ENCODE assay signal across 27 mouse cellular contexts in the genomic region with DNA sequence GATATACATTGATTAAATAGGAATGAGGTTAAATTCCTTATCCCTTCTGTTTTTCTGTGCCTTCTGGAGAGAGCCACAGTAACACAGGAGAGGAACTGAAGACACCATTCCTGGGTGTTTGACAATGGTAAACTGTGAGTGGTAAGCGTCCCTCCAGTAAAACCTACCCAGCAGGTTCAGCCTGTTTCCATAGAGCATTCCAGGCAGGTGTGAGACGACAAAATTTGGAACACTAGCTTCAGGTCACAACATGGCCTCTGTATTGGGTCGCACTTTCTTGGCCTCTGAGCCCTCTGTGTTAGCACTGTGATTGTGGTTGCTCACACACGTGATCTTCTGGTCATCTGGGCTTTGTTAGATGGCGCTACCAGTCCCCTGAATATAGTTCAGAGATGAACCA.
DNase-seq lines count a peak whose midpoint lies in the region; ATAC-seq and TF ChIP-seq lines count a peak whose summit lies in the region.
"Had no signal": no experiment of that assay in that cellular context is flagged by ENCODE, and none has a peak within 500 bp of the region (broad histone marks: within the 10 kb centered on the region; RNA-seq: fewer than 3 reads in every experiment).

No protein-coding gene starts in this region.

- no peak for ATAC-seq in kidney, embryonic 15.5 days (replicated peaks; ENCODE audit: low FRiP score)
- no peak for ATAC-seq in lung, embryonic 14.5 days (ENCODE audit: insufficient read depth)
- no peak for ATAC-seq in embryonic facial prominence, embryonic 13.5 days (ENCODE audit: insufficient number of reproducible peaks, insufficient read depth, low FRiP score, low TSS enrichment, low read depth)
- ATAC-seq: forebrain, embryonic 15.5 days; midbrain, embryonic 16.5 days had no signal

- no peak overlapping the region for H3K27ac ChIP-seq in kidney, embryonic 15.5 days
- no peak overlapping the region for H3K27ac ChIP-seq in lung, embryonic 14.5 days (ENCODE audit: low read depth)
- no peak overlapping the region for H3K27ac ChIP-seq in embryonic facial prominence, embryonic 10.5 days (replicated peaks)
- 0 out of 2 replicates have a peak overlapping the region, but pooled peaks have one; percentile 16 for H3K27ac ChIP-seq in embryonic facial prominence, embryonic 13.5 days
- H3K27ac ChIP-seq: embryonic facial prominence, embryonic 15.5 days; forebrain, embryonic 15.5 days; heart, adult 2 months; heart, embryonic 13.5 days; hindbrain, embryonic 12.5 days; limb, embryonic 15.5 days; liver, embryonic 14.5 days; midbrain, embryonic 10.5 days had no signal

- no peak overlapping the region for H3K9ac ChIP-seq in kidney, embryonic 15.5 days
- H3K9ac ChIP-seq in lung, embryonic 14.5 days: no peak overlapping the region
- H3K9ac ChIP-seq in embryonic facial prominence, embryonic 13.5 days: no peak overlapping the region
- H3K9ac ChIP-seq: embryonic facial prominence, embryonic 15.5 days; forebrain, embryonic 15.5 days; heart, embryonic 13.5 days; hindbrain, embryonic 12.5 days; limb, embryonic 15.5 days; liver, embryonic 14.5 days had no signal

- WGBS in kidney, embryonic 15.5 days: 74% methylated on average over 5 of the region's 5 CpGs
- 57% methylated on average over 5 of the region's 5 CpGs for WGBS in lung, embryonic 14.5 days
- WGBS in embryonic facial prominence, embryonic 10.5 days: 78% methylated on average over 5 of the region's 5 CpGs
- WGBS in embryonic facial prominence, embryonic 13.5 days: 72% methylated on average over 5 of the region's 5 CpGs

- H3K4me3 ChIP-seq in kidney, embryonic 15.5 days (replicated peaks): no peak overlapping the region
- no peak overlapping the region for H3K4me3 ChIP-seq in lung, embryonic 14.5 days (ENCODE audit: low read depth, low read length)
- H3K4me3 ChIP-seq in embryonic facial prominence, embryonic 10.5 days: no peak overlapping the region
- no peak overlapping the region for H3K4me3 ChIP-seq in embryonic facial prominence, embryonic 13.5 days
- H3K4me3 ChIP-seq: embryonic facial prominence, embryonic 15.5 days; forebrain, embryonic 15.5 days; heart, adult 2 months; heart, embryonic 13.5 days; hindbrain, embryonic 12.5 days; limb, embryonic 15.5 days; midbrain, embryonic 10.5 days; myocyte had no signal

- no peaks in the 10 kb centered on the region for H3K9me3 ChIP-seq in kidney, embryonic 15.5 days (replicated peaks)
- H3K9me3 ChIP-seq in lung, embryonic 14.5 days (ENCODE audit: low read depth, low read length): no peaks in the 10 kb centered on the region
- 0 out of 2 replicates have a peak, but pooled peaks cover 2% of the 10 kb centered on the region for H3K9me3 ChIP-seq in embryonic facial prominence, embryonic 10.5 days
- no peaks in the 10 kb centered on the region for H3K9me3 ChIP-seq in embryonic facial prominence, embryonic 13.5 days
- H3K9me3 ChIP-seq: embryonic facial prominence, embryonic 15.5 days; forebrain, embryonic 15.5 days; heart, embryonic 13.5 days; hindbrain, embryonic 12.5 days; limb, embryonic 15.5 days; midbrain, embryonic 10.5 days had no signal

- H3K27me3 ChIP-seq in kidney, embryonic 15.5 days: no peaks in the 10 kb centered on the region
- H3K27me3 ChIP-seq in lung, embryonic 14.5 days (ENCODE audit: insufficient read depth, low read length): no peaks in the 10 kb centered on the region
- no peaks in the 10 kb centered on the region for H3K27me3 ChIP-seq in embryonic facial prominence, embryonic 10.5 days (replicated peaks; ENCODE audit: low read depth, poor library complexity, severe bottlenecking)
- H3K27me3 ChIP-seq in embryonic facial prominence, embryonic 13.5 days: no peaks in the 10 kb centered on the region
- H3K27me3 ChIP-seq: CH12.LX; embryonic facial prominence, embryonic 15.5 days; forebrain, embryonic 15.5 days; heart, embryonic 13.5 days; hindbrain, embryonic 12.5 days; limb, embryonic 15.5 days had no signal

- H3K4me1 ChIP-seq in kidney, embryonic 15.5 days: peaks cover 18% of the 10 kb centered on the region
- peaks cover 5% of the 10 kb centered on the region; the same call in 1 of the 2 replicates for H3K4me1 ChIP-seq in lung, embryonic 14.5 days (ENCODE audit: insufficient read depth)
- H3K4me1 ChIP-seq in embryonic facial prominence, embryonic 10.5 days: peaks cover 29% of the 10 kb centered on the region
- peaks cover 16% of the 10 kb centered on the region for H3K4me1 ChIP-seq in embryonic facial prominence, embryonic 13.5 days
- H3K4me1 ChIP-seq: hindbrain, embryonic 12.5 days; limb, embryonic 15.5 days had no signal

- TF ChIP-seq CTCF in lung, embryonic 14.5 days (IDR thresholded peaks at IDR 0.05; ENCODE audit: low read depth): no peak

- no peak overlapping the region for H3K4me2 ChIP-seq in kidney, embryonic 15.5 days
- no peak overlapping the region for H3K4me2 ChIP-seq in lung, embryonic 14.5 days
- H3K4me2 ChIP-seq in embryonic facial prominence, embryonic 13.5 days: no peak overlapping the region
- H3K4me2 ChIP-seq: embryonic facial prominence, embryonic 15.5 days; forebrain, embryonic 15.5 days; heart, embryonic 13.5 days; hindbrain, embryonic 12.5 days; limb, embryonic 15.5 days had no signal

- DNase-seq in kidney, adult 11 months: peak; percentile 23
- DNase-seq in lung, embryonic 14.5 days: peak; percentile 62
- no peak for DNase-seq in lung, postnatal 25 days (ENCODE audit: low spot score)
- peak; percentile 26 for DNase-seq in embryonic facial prominence, embryonic 10.5 days (ENCODE audit: low spot score)
- no peak for DNase-seq in frontal cortex, postnatal 10 days (ENCODE audit: low spot score in 2 of 2)
- DNase-seq: adrenal gland, adult 2 months; B cell, adult 2 months; cerebellum, adult 11 months; cerebellum, adult 9-11 months; gastrocnemius, postnatal 25 days; heart, adult 2 months; heart, postnatal 14 days; thymus, adult 18-20 months; thymus, postnatal 36 days had no signal

- H3K36me3 ChIP-seq in kidney, embryonic 15.5 days: no peaks in the 10 kb centered on the region
- no peaks in the 10 kb centered on the region for H3K36me3 ChIP-seq in lung, embryonic 14.5 days (ENCODE audit: insufficient read depth)
- H3K36me3 ChIP-seq in embryonic facial prominence, embryonic 10.5 days (replicated peaks): no peaks in the 10 kb centered on the region
- no peaks in the 10 kb centered on the region for H3K36me3 ChIP-seq in embryonic facial prominence, embryonic 13.5 days
- H3K36me3 ChIP-seq: embryonic facial prominence, embryonic 15.5 days; forebrain, embryonic 15.5 days; G1E; heart, embryonic 13.5 days; hindbrain, embryonic 12.5 days; limb, embryonic 15.5 days; midbrain, embryonic 10.5 days had no signal

Comparison
In these comparisons a context has a peak if more than half of its experiments do, and no peak if none do; other contexts are left out.
1. DNase-seq: peak in kidney, adult 11 months (single experiment), lung, embryonic 14.5 days (single experiment) and embryonic facial prominence, embryonic 10.5 days (single experiment); none in lung, postnatal 25 days (single experiment) and frontal cortex, postnatal 10 days (0 of 2).